Mouse (Mus musculus): ENCODE measurements around the gene Nek5.

The Nek5 gene

DNA sequence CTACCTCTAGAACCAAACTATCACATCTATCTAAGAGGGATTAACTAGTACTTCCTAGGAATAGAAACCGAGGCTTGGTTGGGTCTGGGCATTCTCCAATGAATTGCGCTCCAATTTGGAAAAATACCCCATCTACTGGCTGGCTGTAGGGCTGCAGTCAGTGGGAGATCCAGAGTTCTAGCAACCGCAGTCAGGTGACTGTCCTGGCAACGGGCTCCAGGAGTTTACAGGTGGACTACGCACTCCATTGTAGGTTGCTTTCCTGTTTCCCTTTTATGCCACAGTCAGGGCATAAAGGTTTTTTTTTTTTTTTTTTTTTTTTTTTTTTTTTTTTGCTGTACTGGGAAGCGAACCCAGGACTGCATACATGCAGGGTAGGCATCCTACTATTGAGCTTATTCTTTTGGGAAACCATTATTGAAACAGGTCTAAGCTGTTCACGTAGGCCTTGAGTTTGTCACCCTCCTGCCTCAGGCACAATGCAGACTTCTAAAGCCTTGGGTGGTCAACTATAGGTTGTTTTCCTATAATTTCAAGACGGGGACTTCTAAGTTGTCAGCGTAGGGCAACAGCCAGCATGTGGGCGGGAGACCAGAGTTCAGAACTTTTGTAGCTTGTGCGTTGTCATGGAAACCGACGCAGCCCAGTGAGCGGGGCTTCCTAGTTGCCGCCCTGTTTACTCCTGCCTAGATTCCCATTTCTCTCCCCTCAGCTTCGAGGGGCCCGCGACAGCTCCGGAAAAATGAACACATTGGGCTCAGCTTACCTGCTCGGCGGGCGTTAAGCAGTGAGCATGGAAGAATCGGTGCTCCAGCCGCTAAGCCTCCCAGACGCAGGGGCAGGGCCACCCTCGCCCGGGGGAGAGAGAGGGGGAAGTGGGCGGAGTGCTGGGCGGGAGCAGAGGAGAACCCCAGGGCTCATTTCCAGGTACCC is at the start of gene Nek5:
Gene Nek5, minus strand, starts transcription at position 834 of the 933 bp plus-strand sequence.
- DNase-seq, result peak; percentile 43

DNA sequence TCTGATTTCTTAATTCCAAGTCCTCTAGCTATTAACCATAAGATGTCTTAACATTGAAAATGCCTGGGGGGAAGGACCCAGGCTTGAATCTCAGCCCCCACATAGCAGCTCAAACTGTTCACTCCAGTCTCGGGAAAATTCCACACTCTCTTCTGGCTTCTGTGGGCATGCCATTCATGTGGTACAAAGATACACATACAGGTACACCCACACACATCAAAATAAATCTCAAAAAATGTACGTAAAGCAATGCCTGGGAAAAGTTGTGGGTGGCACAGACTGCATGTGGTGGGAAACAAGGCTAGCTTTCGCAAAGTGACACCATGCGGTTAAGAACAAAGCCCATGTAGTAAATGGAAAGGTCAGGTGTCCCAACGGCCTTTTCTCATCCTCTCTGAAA is 44.3 kb upstream of the Nek5 start:
- DNase-seq, result no peak

DNA sequence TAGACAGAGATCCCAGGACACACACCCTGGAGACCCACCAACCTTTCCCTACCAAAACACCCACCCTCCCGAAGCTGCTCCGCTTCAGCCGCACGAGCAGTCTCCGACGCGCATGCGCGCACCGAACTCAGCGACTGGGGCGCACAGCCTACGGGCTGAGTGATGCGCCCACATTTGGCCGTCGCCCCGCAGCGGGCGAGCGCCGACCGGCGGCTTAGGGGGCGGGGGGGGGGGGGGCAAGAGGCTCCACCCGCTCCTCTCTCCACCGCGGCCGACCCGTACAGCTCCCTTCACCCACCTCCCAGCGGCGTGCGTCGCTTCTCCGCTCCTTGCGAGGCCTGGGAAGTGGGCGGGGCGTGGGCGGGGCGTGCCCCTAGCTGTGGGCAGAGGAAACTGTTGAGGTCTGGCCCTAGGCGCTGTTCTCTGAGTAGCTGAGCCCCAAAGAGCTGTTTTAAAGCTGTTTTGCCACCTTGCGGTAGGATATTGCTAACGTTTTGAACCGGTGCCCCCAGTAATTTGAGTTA is 41.3 kb upstream of the Nek5 start, which contains the start of gene Nek3:
Gene Nek3, minus strand, starts transcription at position 356 of the 524 bp plus-strand sequence.
- peak; percentile 90 for DNase-seq

DNA sequence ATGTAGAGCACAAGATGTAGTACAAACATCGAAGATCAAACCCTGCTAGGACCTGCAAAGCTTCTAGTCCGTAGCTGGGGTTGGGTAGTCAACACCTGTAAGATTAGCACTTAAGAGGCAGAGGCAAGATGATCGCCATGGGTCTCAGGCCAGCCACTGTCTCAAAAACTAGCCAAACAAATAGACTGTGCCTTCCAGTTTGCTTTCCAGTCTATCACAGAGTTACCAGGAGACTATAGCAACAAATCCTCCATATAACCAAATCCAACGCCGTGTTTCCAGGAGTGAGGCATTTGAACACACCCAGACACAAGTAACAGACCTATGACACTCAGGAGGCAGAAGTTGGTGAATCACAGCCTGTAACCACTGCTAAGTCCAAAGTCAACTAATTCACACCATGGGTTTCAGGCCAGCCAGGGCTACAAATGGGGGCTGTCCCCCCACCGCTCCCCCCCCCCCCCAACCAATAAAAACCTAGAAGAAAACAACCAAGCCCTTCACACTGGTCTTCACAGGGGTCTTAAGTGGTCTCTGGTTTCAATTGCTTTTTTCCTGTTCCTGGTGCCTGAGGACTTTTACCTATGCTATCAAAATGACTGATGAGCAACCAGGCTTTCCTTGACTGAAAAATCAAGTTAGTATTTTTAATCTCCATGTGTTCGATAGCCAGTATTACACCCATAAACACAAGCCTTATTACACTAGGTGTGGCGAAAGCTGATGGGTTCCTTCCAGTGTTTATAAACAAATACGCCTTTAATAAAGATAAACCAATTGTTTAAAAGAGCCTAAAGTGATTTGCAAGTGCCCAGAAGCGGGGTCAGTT is 40.6 kb upstream of the Nek5 start:
- no peak for DNase-seq

DNA sequence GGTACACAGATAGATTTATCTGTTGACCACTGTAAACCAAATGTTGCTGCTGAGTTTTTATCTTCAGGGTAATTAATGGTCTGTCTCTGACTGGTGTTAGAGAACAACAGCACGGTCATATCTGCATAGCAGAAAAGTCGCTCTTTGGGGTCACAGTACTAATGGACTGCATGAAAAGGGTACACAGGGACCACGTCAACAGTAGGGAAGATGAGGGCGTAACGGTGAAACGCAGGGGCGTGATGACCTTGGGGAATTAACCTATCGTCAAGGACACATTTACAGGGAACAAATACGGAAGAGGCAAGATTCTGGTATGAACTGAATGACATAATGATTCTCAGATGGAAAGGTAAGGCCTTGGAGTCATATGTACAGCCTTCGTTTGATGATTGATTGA is 39.6 kb upstream of the Nek5 start:
- DNase-seq, result no peak

DNA sequence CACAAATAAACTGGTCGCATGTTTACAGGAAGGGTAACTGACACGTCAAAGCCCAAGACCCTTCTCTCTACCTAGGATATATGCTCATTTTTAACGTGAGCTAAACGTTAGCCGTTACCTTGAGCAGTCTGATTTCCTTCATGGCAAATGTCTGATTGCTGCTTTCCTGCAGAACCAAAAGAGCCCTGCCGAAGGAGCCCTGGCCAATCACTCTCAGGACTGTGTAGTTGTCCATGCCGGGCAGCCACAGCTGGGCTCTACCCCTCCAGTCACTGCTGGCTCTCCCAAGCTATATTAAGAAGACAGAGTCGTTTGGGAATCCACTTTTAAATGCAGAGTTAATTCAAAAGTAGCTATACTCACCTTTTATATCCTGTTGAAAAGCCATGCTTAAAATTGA is 37.4 kb upstream of the Nek5 start:
- no peak for DNase-seq

DNA sequence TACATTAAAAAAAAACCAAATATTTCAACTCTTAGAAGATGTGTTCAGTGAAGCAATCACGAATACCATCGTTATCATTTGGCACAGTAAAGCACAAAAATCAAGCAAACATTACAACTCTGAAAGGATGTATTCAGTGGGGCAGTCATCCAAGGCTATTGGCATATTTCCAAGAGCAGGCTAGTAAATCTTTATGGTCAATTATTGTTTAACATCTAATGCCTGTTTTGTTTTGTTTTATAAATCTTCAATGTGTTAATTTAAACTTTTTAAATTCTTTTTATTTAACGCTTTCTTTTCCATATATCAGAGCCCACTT is 25.5 kb upstream of the Nek5 start:
- DNase-seq, result no peak

DNA sequence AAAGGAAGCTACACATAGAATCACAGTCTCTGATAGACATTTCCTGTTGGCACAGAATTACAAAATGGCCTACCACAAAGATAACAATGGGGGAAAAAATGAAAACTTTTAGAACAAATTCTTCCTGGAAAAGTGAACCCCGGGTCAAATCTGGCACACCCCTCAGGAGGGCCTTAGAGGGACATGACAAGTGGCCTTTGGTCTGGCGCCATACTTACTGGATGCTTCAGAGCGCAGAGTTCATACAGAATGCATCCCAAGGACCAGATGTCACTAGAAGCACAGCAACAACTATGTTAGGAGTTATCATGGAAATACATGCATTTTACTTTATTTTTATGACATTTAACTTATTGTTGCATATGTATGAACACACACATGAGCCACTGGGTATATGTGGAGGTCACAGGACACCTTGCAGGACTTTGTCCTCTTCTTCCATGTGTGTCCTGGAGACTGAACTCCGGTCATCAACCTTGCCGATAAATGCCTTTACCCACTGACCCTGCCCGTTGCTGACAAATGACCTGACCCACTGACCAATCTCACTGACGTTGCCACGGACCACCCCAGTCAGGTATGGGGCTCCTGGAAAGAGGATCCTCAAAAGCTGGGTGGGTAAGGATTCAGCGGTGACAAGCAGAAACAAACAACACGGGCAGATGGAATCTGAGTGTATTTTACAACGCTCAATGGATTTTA is 24.9 kb upstream of the Nek5 start:
- no peak for DNase-seq

DNA sequence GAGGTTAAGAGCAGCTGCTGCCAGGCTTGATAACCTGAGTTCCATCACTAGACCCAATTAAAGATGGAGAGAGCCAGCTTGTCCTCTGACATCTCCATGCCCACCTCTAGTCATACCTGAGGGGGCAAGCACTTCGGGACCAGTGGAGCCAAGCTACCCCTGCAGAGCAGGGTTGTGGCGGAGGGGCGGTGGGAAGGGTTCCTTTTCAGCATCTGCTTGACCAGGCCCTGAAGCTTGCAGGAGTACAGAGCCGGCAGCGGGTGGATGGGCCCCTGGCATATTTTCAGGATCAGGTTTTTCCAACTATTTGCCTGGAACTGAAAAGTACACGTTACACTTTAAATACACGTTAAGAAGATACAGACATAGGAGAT is 23.5 kb upstream of the Nek5 start:
- no peak for DNase-seq

DNA sequence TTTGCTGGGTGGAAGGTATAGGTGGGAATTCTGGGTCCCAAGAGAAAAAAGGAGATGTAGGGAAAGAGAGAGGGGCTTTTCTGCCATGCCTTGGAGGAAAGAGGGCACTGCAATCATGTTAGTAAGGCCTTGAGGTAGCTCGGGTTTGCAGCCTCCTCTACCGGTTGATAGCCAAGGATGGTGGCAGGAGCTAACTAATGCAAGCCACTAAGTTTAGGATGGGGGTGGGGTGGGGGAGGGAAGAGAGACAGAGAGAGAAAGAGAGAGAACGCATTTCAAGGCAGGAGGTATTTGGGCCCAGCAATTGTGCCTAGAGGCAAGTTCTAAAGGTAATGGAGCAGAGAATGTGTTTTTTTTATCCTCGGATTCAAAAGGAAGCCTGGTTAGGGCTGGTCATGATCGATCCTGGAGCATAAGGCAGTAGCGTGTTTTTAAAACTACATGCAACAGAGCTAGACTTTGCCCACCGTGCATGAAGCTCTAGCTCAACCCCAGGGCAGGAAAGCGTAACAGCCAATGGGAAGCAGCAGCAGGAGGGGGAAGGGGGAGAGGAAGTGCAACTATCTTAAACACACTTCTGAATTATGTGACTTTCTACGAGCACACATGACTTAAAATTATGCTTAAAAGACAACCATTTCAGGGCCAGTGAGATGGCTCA is 23.0 kb upstream of the Nek5 start:
- no peak for DNase-seq

DNA sequence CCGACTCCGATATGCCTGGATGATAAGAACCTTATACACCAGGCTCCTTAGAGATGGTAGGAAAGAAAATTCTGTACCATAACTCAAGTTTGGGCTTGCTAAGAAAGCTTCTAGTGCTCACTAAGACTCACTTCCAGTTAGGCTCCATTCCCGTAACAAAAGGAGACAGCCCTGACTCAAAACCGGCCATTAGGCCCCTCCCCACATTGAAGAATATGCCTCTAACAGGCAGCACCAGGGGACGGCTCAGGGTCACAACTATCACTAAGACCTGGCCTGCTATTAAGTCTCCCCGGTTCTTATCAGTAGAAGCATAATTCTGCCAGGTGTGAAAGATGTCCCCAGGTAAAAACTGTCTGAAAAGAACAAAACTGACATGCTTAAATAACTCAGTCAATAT is 21.0 kb upstream of the Nek5 start:
- DNase-seq, result no peak

DNA sequence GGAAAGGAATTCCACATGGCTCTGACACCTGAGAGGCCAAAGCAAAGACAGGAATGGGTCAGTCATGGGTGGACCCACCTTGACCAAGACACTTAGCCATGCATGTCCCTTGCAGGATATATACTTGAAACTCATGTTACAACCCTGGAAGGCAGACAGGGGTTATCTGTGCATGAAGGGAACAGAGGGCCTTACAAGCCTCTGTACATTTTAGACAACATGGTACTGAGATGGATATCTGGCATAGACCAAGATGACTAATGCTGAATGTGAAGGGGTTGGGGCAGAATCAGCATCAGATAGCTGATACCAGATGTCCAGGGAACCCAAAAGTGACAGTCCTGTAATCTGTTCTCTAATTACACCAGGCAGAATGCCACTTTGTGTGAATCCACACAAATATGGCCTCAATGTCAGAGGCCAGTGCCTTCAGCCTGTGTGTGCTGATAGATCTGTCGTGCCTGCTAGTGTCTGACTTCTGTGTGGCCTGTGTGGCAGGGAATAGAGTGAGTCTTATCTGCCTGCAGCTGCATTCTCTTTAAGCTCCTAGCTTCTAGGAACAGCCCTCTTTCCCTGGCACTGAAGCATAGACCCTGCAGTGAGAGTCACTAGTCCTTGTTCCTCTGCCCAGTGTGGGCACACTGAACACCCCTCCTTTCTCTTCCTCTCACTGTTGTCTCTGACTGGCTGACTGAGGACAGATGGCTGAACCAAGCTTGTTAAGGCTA is 19.1 kb upstream of the Nek5 start:
- no peak for DNase-seq

DNA sequence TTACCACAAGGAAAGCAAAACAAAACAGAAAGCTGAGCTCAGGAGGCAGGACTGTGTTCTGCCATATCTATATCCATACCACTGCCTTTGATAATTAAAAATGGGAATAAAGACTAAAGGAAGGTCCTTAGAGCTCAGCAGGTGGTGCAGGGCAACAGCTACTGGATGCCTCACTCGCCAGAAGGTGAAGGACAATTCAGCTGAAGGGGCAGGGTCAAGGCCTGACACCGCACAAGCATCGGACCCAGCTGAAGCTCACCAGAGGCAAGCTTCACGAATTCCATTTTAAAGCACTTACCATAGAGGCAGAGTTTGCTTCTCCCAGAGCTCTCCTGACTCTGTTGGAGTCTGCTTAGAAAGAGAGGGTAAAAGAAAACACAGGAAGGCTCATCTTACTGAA is 17.7 kb upstream of the Nek5 start:
- no peak for DNase-seq

DNA sequence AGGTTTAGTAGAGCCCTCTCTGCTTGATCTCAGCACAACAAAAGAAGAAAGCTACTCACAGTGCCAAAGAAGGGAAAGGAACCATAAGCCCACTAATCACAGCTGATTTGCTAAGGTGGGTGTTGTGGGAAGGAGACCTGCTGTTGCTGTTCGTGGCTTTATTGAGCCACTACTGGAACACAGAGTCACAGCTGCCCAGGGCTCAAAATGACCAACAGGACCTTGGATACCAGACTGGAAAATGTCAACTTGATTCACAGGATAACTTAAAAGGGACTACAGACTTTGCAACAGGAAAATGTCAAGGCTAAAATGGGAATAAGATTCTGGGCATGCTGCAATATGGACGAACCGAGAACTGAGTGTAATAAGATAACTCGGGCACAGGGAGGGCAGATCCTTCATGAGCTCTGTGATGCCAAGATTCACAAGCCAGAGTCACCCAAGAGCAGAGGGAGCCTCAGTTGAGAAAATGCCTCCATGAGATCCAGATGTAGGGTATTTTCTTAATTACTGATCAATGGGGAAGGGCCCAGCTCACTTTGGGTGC is 17.1 kb upstream of the Nek5 start:
- no peak for DNase-seq

DNA sequence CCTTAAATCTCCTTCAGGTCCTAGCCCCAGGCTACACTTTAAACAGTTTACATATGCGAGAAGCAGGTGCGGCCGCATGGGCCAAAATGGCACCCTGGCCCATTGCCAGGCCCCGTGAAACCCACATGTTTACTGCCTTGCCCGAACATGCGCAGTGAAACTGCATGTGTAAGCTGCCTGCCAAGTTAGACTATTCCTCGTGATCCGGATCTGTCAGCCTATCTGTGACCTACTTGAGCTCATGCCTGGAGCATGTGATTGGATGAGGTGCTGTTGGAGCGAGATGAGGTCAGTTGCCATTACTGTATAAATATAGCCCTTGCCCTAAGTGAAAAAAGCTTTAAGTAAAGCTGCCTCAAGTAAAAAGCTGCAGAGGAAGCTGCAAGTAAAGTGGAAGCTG is 11.6 kb upstream of the Nek5 start:
- DNase-seq, result peak; percentile 18

DNA sequence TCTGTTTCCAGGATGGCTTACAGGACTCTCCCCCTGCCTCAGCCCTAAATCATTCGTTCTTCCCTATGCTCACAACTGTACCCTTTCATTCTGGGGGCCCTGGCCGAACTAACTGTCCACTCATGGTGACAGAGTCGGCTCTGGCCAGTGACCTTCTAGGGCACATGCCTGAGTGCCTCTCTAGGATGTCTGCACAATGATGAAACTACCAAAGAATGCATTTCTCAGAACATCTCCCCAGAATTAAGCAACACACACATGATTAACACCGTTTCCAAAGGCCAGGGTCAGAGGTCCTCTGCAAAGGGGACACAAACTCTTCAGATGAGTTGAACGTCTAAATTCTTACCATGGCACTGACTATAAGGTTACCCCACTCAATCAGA is 9.9 kb upstream of the Nek5 start:
- no peak for DNase-seq

DNA sequence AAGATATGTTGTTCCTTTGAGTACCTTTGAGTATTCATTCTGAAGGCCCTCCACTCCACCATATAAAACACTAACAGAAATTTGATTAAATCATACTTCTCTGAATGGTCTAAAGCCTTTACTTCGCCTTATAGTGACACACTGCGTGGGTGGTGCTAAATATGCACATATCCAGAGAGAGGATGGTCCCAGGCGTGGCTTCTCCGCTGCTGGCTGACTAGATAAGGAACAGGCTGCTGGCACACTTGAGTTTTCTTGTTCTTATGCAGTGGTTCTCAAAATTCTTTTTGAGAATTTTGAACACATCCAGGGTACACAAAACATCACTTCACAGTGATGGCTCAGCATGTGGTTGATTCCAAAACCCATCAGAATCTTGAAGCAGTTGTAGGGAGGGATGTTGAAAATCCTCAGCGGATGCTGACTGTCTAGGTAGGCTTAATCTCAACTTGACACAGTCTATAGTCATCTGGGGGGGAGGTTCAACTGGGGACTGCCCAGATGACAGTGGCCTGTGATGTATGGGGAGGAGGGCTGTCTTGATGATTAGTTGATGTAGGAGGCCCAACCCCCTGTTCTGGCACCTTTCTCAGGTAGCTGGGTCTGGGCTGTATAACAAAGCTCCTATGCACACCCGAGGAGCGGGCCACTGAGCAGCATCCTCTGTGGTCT is 9.4 kb upstream of the Nek5 start:
- no peak for DNase-seq

DNA sequence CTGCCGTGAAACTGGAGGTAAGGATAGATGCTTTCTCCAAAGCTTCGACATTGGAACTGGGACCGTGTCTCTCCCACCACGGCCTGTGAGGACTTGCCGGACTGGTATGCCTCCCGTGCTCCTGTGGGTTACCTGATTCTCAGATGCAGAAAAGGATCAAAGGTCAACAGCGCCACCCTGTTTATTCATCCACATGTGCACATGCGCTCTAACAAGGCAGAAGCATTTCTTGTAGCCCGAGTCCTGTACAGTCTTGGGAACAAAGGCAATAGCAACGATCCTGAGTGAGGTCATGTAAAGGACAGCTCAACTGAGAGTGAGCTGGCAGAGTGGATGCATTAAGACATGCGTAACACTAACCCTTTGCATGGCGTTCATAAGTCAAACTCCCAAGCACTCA is 7.2 kb upstream of the Nek5 start:
- DNase-seq, result no peak

DNA sequence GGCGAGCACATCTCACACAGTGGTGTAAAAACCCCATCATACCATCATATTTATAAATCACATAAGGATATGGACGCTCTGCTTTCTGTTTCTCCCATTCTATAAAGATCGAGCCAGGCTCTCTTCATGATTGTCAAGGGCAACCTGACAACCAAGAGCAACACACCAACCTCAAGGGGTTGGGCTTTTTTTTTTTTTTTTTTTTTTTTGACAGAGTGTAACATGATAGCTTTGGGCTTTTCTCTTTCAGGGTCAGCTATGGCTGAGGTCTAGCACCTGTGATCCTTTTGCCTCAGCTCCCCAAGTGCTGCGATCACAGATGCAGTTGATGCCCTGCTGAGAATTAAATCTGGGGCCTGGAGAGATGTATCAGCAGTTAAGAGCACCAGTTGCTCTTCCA is 17.8 kb downstream of the Nek5 start:
- no peak for DNase-seq

DNA sequence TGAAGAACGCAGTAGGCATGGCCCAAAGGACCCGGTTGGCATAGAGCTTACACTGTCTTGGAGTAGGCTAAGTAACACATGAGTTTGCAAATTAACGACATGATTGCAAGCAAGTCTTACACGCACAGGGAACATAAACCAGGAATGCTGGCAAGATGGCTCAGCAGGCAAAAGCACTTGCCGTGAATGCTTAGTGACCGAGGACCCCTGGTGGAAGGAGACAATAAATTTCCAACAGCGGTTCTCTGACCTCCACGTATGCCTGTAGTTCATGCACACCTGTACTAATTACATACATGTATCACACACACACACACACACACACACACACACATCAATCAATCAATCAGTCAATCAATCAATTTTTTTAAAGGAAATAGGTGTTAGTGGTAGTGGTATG is 33.3 kb downstream of the Nek5 start:
- peak; percentile 2 for DNase-seq

DNA sequence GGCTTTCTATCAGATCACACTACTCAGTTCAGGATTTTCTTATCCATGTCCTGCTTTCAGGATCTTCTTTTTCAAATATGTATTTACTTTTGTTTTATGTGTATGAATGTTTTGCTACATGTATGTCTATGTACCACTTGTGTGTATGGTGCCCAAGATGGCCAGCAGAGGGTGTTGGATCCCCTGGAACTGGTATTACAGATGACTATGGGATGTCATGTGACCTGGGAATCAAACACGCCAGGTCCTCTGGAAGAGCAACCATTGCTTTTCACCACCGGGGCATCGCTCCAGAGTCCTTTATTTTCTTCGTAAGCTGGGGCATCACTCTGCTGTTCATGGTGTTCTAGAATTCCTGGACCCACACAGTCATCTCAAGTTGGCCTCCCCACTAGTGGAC is 35.6 kb downstream of the Nek5 start:
- DNase-seq, result no peak

All from lung, postnatal 10 days (tissue).